Comparison of ENCODE assay signal across 14 mouse cellular contexts in genomic region chr3:104396067-104396735, GRCm38 (mm10).
A peak's percentile ranks its signal among the peaks of the same experiment; 100 is the strongest.
DNase-seq lines count a peak whose midpoint lies in the region; ATAC-seq and TF ChIP-seq lines count a peak whose summit lies in the region.
"Had no signal": no experiment of that assay in that cellular context is flagged by ENCODE, and none has a peak within 500 bp of the region (broad histone marks: within the 10 kb centered on the region; RNA-seq: fewer than 3 reads in every experiment).

No protein-coding gene starts in this region.

- no peaks in the 10 kb centered on the region for H3K27me3 ChIP-seq in neural tube, embryonic 13.5 days
- no peaks in the 10 kb centered on the region for H3K27me3 ChIP-seq in hindbrain, postnatal 0 days (ENCODE audit: insufficient read depth, low read length)
- H3K27me3 ChIP-seq: limb, embryonic 15.5 days had no signal

- peak; percentile 48; the same call in 1 of the 2 replicates for ATAC-seq in neural tube, embryonic 13.5 days (ENCODE audit: low read depth)
- ATAC-seq in hindbrain, postnatal 0 days = peak; percentile 36; the same call in 1 of the 2 replicates
- ATAC-seq: intestine, postnatal 0 days had no signal

- DNase-seq in neural tube, embryonic 10.5 days (ENCODE audit: extremely low spot score, low spot score) = no peak
- DNase-seq in cerebellum, postnatal 10 days = peak; percentile 89 to 90
- peak; percentile 44 for DNase-seq in hindbrain, postnatal 0 days (ENCODE audit: low spot score)
- peak; percentile 47 for DNase-seq in retina, embryonic 14.5 days (ENCODE audit: low spot score)
- DNase-seq in thymus, postnatal 14 days = no peak
- DNase-seq in spleen, postnatal 4 days (ENCODE audit: low spot score in 2 of 2) = no peak
- DNase-seq in yolk sac, embryonic 10.5 days (ENCODE audit: low spot score) = no peak
- DNase-seq: adrenal gland, postnatal 36 days; embryo, embryonic 11 days; gastrocnemius, postnatal 36 days had no signal

- H3K9ac ChIP-seq in neural tube, embryonic 13.5 days = peak overlapping the region; percentile 39; the same call in 1 of the 2 replicates
- 0 out of 2 replicates have a peak overlapping the region, but pooled peaks have one; percentile 3 for H3K9ac ChIP-seq in hindbrain, postnatal 0 days (replicated peaks; ENCODE audit: low read length)
- H3K9ac ChIP-seq: limb, embryonic 15.5 days had no signal

- no peaks in the 10 kb centered on the region for H3K36me3 ChIP-seq in neural tube, embryonic 13.5 days
- H3K36me3 ChIP-seq in hindbrain, postnatal 0 days (ENCODE audit: insufficient read depth, low read length) = no peaks in the 10 kb centered on the region
- H3K36me3 ChIP-seq: limb, embryonic 15.5 days had no signal

- H3K4me2 ChIP-seq in neural tube, embryonic 13.5 days = no peak overlapping the region
- H3K4me2 ChIP-seq in hindbrain, postnatal 0 days (ENCODE audit: low read depth, low read length) = peak overlapping the region; percentile 21
- H3K4me2 ChIP-seq: limb, embryonic 15.5 days had no signal

- H3K9me3 ChIP-seq in neural tube, embryonic 13.5 days = no peaks in the 10 kb centered on the region
- no peaks in the 10 kb centered on the region for H3K9me3 ChIP-seq in hindbrain, postnatal 0 days (ENCODE audit: low read length)
- H3K9me3 ChIP-seq: limb, embryonic 15.5 days had no signal

- peaks cover 12% of the 10 kb centered on the region for H3K4me1 ChIP-seq in neural tube, embryonic 13.5 days (replicated peaks)
- peaks cover 10% of the 10 kb centered on the region; the same call in 1 of the 2 replicates for H3K4me1 ChIP-seq in hindbrain, postnatal 0 days (ENCODE audit: insufficient read depth, low read length)
- H3K4me1 ChIP-seq: limb, embryonic 15.5 days had no signal

- no peak overlapping the region for H3K4me3 ChIP-seq in neural tube, embryonic 13.5 days
- no peak overlapping the region for H3K4me3 ChIP-seq in hindbrain, postnatal 0 days (ENCODE audit: low read length)
- H3K4me3 ChIP-seq: erythroblast, embryonic 14.5 days; limb, embryonic 15.5 days had no signal

- no peak for TF ChIP-seq CTCF in hindbrain, postnatal 0 days (IDR thresholded peaks at IDR 0.05; ENCODE audit: low read depth)

- WGBS in neural tube, embryonic 13.5 days = 45% methylated on average over 11 of the region's 11 CpGs
- 14% methylated on average over 11 of the region's 11 CpGs for WGBS in hindbrain, postnatal 0 days

- H3K27ac ChIP-seq in neural tube, embryonic 13.5 days (replicated peaks) = peak overlapping the region; percentile 61
- no peak overlapping the region for H3K27ac ChIP-seq in hindbrain, postnatal 0 days
- H3K27ac ChIP-seq: limb, embryonic 15.5 days had no signal

Comparison
In these comparisons a context has a peak if more than half of its experiments do, and no peak if none do; other contexts are left out.
1. DNase-seq: peak in cerebellum, postnatal 10 days (2 of 2), hindbrain, postnatal 0 days (single experiment) and retina, embryonic 14.5 days (single experiment); none in neural tube, embryonic 10.5 days (single experiment), thymus, postnatal 14 days (single experiment), spleen, postnatal 4 days (0 of 2) and yolk sac, embryonic 10.5 days (single experiment).